Mouse (Mus musculus) forebrain, postnatal 0 days (tissue): ENCODE measurements around the gene Oaz2. TPM values are rescaled to one million over a fixed set of nuclear protein-coding genes. Genes with fewer than 3 reads are reported as not detected.

Source experiments
- ATAC-seq: fragments of 200-750 bp; cut with Nextera tagmentation; 2 replicates; pipeline ENCODE4 v1.8.0; 2017; ENCODE audit warnings: mild to moderate bottlenecking, moderate library complexity
- DNase-seq: peaks from one replicate; pipeline ENCODE4 v3.0.0-alpha.2; 2015
- H3K27ac ChIP-seq: fragments of 300-500 bp; sonication (generic); 2 replicates; pipeline ENCODE4 v1.5.1; 2014; ENCODE audit warnings: low read depth, mild to moderate bottlenecking, antibody characterized with exemption, low read length, moderate library complexity, mixed read lengths
- H3K27me3 ChIP-seq: fragments of 300-500 bp; sonication (generic); 2 replicates; pipeline ENCODE4 v1.6.1; 2014; ENCODE audit warnings: mild to moderate bottlenecking, low read length, mixed read lengths; ENCODE audit not compliant: insufficient read depth
- H3K36me3 ChIP-seq: fragments of 300-500 bp; sonication (generic); 2 replicates; pipeline ENCODE4 v1.6.1; 2014; ENCODE audit warnings: mild to moderate bottlenecking, moderate library complexity; ENCODE audit not compliant: insufficient read depth
- H3K4me1 ChIP-seq: fragments of 300-500 bp; sonication (generic); 2 replicates; pipeline ENCODE4 v1.6.1; 2014; ENCODE audit warnings: antibody characterized with exemption; ENCODE audit not compliant: insufficient read depth
- H3K4me2 ChIP-seq: fragments of 300-500 bp; sonication (generic); 2 replicates; pipeline ENCODE4 v1.6.1; 2014; ENCODE audit warnings: low read depth, mild to moderate bottlenecking, moderate library complexity
- H3K4me3 ChIP-seq: fragments of 300-500 bp; sonication (generic); 2 replicates; pipeline ENCODE4 v1.5.1; 2014; ENCODE audit warnings: low read depth, low read length, mixed read lengths
- H3K9ac ChIP-seq: fragments of 300-500 bp; sonication (generic); 2 replicates; pipeline ENCODE4 v1.6.1; 2014; ENCODE audit warnings: mild to moderate bottlenecking
- H3K9me3 ChIP-seq: fragments of 300-500 bp; sonication (generic); 2 replicates; pipeline ENCODE4 v1.6.1; 2016; ENCODE audit warnings: low read length
- CTCF ChIP-seq: sonication (generic); IDR thresholded peaks from 2 replicates; pipeline ENCODE4 v1.5.1; 2016; ENCODE audit warnings: antibody characterized with exemption, control low read depth, low read depth
- WGBS: fragments of 180-500 bp; shearing (Covaris S2); extraction: QIAGEN DNeasy Blood & Tissue Kit; methylation state at CpG from one replicate; pipeline ENCODE4 v1.1.7; 2014; 5-methylcytosine and 5-hydroxymethylcytosine counted together
- polyA plus RNA-seq: library from polyadenylated mRNA; unstranded; fragments of >200 nt; fragmentation: Nextera tagmentation; extraction: Ambion mirVana; gene quantifications from 2 replicates; pipeline ENCODE4 v1.2.1, GENCODE M21; 2015
- total RNA-seq: library from RNA; depleted of rRNA; stranded (reverse); fragments of >200 nt; gene quantifications from 2 replicates; pipeline ENCODE4 v1.2.3, GENCODE M21; 2014; rRNA removed

Oaz2 gene
- total and polyA plus RNA-seq, 2 experiments from 2014 or later, result 301 to 374 TPM

DNA sequence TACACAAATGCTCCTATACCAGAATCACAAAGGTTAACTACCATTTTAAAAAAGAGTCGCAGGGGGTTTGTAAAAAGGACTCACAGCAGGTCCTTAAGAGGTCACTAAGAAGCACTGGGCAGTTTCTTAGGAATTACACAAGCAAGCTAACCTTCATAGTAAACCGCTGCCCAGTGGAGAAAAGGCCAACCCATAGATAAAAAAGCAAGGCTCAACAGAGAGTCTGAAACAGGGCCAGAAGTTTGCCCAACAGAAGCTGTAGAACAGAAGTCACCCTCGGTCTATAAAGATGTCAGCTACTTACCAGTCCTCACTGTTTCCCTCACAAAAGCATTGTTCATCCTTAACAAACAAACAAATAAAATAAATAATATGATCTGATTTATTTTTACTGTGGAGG lies 58.6 kb downstream of the Oaz2 start:
- Histone ChIP-seq H3K27me3 (no peaks in the 10 kb centered on the region), H3K9ac (no peak overlapping the region), H3K4me2 (no peak overlapping the region), H3K9me3 (no peaks in the 10 kb centered on the region), H3K36me3 (0 out of 2 replicates have a peak, but pooled peaks cover 5% of the 10 kb centered on the region), H3K27ac (no peak overlapping the region), H3K4me1 (peaks cover 22% of the 10 kb centered on the region), H3K4me3 (no peak overlapping the region)
- ATAC-seq (no peak), DNase-seq (no peak)
- 81% methylated on average over 3 of the region's 3 CpGs for WGBS
- TF ChIP-seq CTCF, result no peak

DNA sequence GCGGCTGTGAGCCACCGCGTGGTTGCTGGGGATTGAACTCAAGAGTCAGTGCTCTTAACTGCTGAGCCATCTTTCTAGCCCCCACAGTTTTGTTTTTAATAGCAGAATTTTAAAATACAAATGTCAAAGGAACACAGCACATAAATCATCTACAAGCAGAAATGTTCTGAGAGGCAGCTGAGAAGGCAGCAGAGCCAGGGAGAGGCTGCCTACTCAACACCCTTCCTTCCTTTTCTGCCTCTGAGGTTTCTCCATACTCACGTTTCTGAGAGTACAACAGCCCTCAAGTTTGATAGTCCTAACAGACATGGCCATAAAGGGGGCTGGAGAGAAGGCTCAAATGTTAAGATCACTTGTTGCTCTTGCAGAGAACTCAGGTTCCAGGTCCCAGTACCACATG lies 59.7 kb downstream of the Oaz2 start:
- Histone ChIP-seq H3K4me1 (peaks cover 16% of the 10 kb centered on the region), H3K9ac (no peak overlapping the region), H3K4me2 (no peak overlapping the region), H3K9me3 (no peaks in the 10 kb centered on the region), H3K27ac (no peak overlapping the region), H3K36me3 (0 out of 2 replicates have a peak, but pooled peaks cover 5% of the 10 kb centered on the region), H3K4me3 (no peak overlapping the region), H3K27me3 (no peaks in the 10 kb centered on the region)
- 90% methylated on average over 4 of the region's 4 CpGs for WGBS
- ATAC-seq (no peak), DNase-seq (no peak)
- TF ChIP-seq CTCF, result no peak

DNA sequence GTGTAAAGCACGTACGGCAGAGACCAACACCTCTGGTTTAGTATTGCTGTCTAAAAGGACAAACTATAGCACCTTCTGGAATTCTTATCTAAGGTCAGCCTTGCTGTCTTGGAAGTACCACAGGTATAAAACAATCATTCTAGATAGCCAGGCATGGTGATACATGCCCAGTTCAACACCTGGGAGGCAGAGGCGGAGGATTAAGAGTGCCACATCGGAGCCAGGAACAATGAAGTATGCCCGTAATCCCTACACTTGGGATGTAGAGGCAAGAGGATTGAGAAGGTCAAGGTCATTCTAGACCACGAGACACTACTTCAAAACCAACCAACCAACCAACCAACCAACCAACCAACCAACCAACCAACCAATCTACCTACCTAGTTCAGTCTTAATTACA lies 60.8 kb downstream of the Oaz2 start:
- 0 out of 2 replicates have a peak, but pooled peaks cover 5% of the 10 kb centered on the region for H3K36me3 ChIP-seq
- H3K9me3 ChIP-seq, result no peaks in the 10 kb centered on the region
- no peak overlapping the region for H3K27ac ChIP-seq
- H3K9ac ChIP-seq, result no peak overlapping the region
- 97% methylated on average over 6 of the region's 6 CpGs for WGBS
- no peak overlapping the region for H3K4me2 ChIP-seq
- DNase-seq (no peak), ATAC-seq (no peak)
- H3K27me3 ChIP-seq, result no peaks in the 10 kb centered on the region
- H3K4me3 ChIP-seq, result no peak overlapping the region
- no peak for TF ChIP-seq CTCF
- peaks cover 14% of the 10 kb centered on the region for H3K4me1 ChIP-seq

DNA sequence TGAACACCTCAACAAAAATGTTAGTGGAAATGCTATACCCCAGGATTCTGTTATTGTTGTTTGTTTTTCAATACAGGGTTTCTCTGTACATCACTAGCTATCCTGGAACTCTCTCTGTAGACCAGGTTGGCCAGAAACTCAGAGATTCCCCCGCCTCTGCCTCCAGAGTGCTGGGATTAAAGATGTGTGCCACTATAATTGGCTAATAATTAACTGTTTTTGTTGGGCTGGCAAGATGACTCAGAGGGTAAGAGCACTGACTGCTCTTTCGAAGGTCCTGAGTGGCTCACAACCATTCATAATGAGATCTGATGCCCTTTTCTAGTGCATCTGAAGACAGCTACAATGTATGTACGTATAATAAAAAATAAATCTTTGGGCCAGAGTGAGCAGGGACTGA lies 67.1 kb downstream of the Oaz2 start:
- Histone ChIP-seq H3K4me1 (no peaks in the 10 kb centered on the region), H3K27me3 (no peaks in the 10 kb centered on the region), H3K4me2 (no peak overlapping the region), H3K9me3 (no peaks in the 10 kb centered on the region), H3K9ac (no peak overlapping the region), H3K27ac (no peak overlapping the region), H3K4me3 (no peak overlapping the region), H3K36me3 (0 out of 2 replicates have a peak, but pooled peaks cover 5% of the 10 kb centered on the region)
- WGBS, result 85% methylated on average over 3 of the region's 3 CpGs
- no peak for ATAC-seq
- no peak for DNase-seq
- TF ChIP-seq CTCF, result no peak

Other genes with a start within 250 kb of the Oaz2 start
- gene Slc51b, start 245.0 kb upstream of the Oaz2 start, total RNA-seq, result not detected in 2 replicates
- not detected in 2 replicates for gene Slc51b, start 245.0 kb upstream of the Oaz2 start, polyA plus RNA-seq
- gene Mtfmt, start 232.2 kb upstream of the Oaz2 start, total RNA-seq, result 18.1 and 19.3 TPM in 2 replicates
- gene Mtfmt, start 232.2 kb upstream of the Oaz2 start, polyA plus RNA-seq, result 13.7 and 19.0 TPM in 2 replicates
- gene Spg21, start 207.1 kb upstream of the Oaz2 start, total RNA-seq, result 62.0 and 92.1 TPM in 2 replicates
- gene Spg21, start 207.1 kb upstream of the Oaz2 start, polyA plus RNA-seq, result 121 and 133 TPM in 2 replicates
- 3.3 TPM in 2 replicates for gene Ankdd1a, start 147.8 kb upstream of the Oaz2 start, total RNA-seq
- gene Ankdd1a, start 147.8 kb upstream of the Oaz2 start, polyA plus RNA-seq, result 0.25 and 0.50 TPM in 2 replicates
- gene Plekho2, start 88.0 kb upstream of the Oaz2 start, total RNA-seq, result 5.2 and 5.4 TPM in 2 replicates
- gene Plekho2, start 88.0 kb upstream of the Oaz2 start, polyA plus RNA-seq, result 3.1 and 4.0 TPM in 2 replicates
- gene Pif1, start 80.8 kb upstream of the Oaz2 start, total RNA-seq, result 1.5 and 3.7 TPM in 2 replicates
- gene Pif1, start 80.8 kb upstream of the Oaz2 start, polyA plus RNA-seq, result 0.75 and 1.0 TPM in 2 replicates
- gene Rbpms2, start 38.4 kb upstream of the Oaz2 start, total RNA-seq, result 1.6 and 2.4 TPM in 2 replicates
- gene Rbpms2, start 38.4 kb upstream of the Oaz2 start, polyA plus RNA-seq, result 2.8 and 3.3 TPM in 2 replicates
- gene Zfp609, start 159.6 kb downstream of the Oaz2 start, total RNA-seq, result 9.8 and 9.9 TPM in 2 replicates
- 3.8 and 5.0 TPM in 2 replicates for gene Zfp609, start 159.6 kb downstream of the Oaz2 start, polyA plus RNA-seq
- gene Pclaf, start 222.2 kb downstream of the Oaz2 start, total RNA-seq, result 10.1 and 12.8 TPM in 2 replicates
- 14.5 and 17.2 TPM in 2 replicates for gene Pclaf, start 222.2 kb downstream of the Oaz2 start, polyA plus RNA-seq
- gene Trip4, start 240.8 kb downstream of the Oaz2 start, total RNA-seq, result 29.4 and 41.9 TPM in 2 replicates
- 15.3 and 22.6 TPM in 2 replicates for gene Trip4, start 240.8 kb downstream of the Oaz2 start, polyA plus RNA-seq
- gene Csnk1g1, start 240.9 kb downstream of the Oaz2 start, total RNA-seq, result 25.5 and 26.5 TPM in 2 replicates
- gene Csnk1g1, start 240.9 kb downstream of the Oaz2 start, polyA plus RNA-seq, result 8.0 and 14.5 TPM in 2 replicates